ENCODE assay signal across 13 mouse cellular contexts in genomic region chr14:75892118-75892517, GRCm38 (mm10). TPM values are rescaled to one million over a fixed set of nuclear protein-coding genes. Genes with fewer than 3 reads are reported as not detected.
A peak's percentile ranks its signal among the peaks of the same experiment; 100 is the strongest.
DNase-seq lines count a peak whose midpoint lies in the region; ATAC-seq lines count a peak whose summit lies in the region.
"Had no signal": no experiment of that assay in that cellular context is flagged by ENCODE, and none has a peak within 500 bp of the region (broad histone marks: within the 10 kb centered on the region; RNA-seq: fewer than 3 reads in every experiment).

No protein-coding gene starts in this region.

- H3K36me3 ChIP-seq in neural tube, embryonic 15.5 days: 0 out of 2 replicates have a peak, but pooled peaks cover 4% of the 10 kb centered on the region
- H3K36me3 ChIP-seq: midbrain, embryonic 15.5 days had no signal

- no peak overlapping the region for H3K4me3 ChIP-seq in neural tube, embryonic 15.5 days (replicated peaks)
- H3K4me3 ChIP-seq: heart, adult 2 months; limb, embryonic 13.5 days; lung, embryonic 15.5 days; midbrain, embryonic 15.5 days had no signal

- no peak overlapping the region for H3K9ac ChIP-seq in neural tube, embryonic 15.5 days (replicated peaks)
- H3K9ac ChIP-seq: limb, embryonic 13.5 days; lung, embryonic 15.5 days; midbrain, embryonic 15.5 days had no signal

- no peak for ATAC-seq in neural tube, embryonic 15.5 days (ENCODE audit: low FRiP score)
- ATAC-seq: midbrain, embryonic 15.5 days had no signal

- H3K27me3 ChIP-seq in neural tube, embryonic 15.5 days (replicated peaks): no peaks in the 10 kb centered on the region
- H3K27me3 ChIP-seq: limb, embryonic 13.5 days; lung, embryonic 15.5 days; midbrain, embryonic 15.5 days had no signal

- H3K4me1 ChIP-seq in neural tube, embryonic 15.5 days: no peaks in the 10 kb centered on the region
- H3K4me1 ChIP-seq: limb, embryonic 13.5 days; lung, embryonic 15.5 days; midbrain, embryonic 15.5 days had no signal

- 88% methylated on average over 9 of the region's 9 CpGs for WGBS in neural tube, embryonic 15.5 days

- intact Hi-C loops in left cerebral cortex, postnatal 10 days (cut with DNase I): no loop called here

- DNase-seq in urinary bladder, postnatal 14 days (ENCODE audit: low spot score): peak; percentile 18
- DNase-seq in urinary bladder, adult 2 months (ENCODE audit: low spot score): no peak
- peak; percentile 83 for DNase-seq in layer of hippocampus, adult 11-12 months (ENCODE audit: low spot score)
- peak; percentile 41 to 81 for DNase-seq in left cerebral cortex, postnatal 10 days (ENCODE audit: extremely low spot score in 1 of 2, low spot score in 2 of 2)
- DNase-seq in embryo, embryonic 10.5 days (ENCODE audit: low spot score): no peak
- DNase-seq in thymus, postnatal 36 days: no peak
- DNase-seq: cerebellum, postnatal 10 days; heart, adult 2 months; heart, postnatal 4 days had no signal

- H3K27ac ChIP-seq in neural tube, embryonic 15.5 days (replicated peaks): no peak overlapping the region
- H3K27ac ChIP-seq: heart, adult 2 months; limb, embryonic 13.5 days; lung, embryonic 15.5 days had no signal

- H3K4me2 ChIP-seq in neural tube, embryonic 15.5 days: no peak overlapping the region
- H3K4me2 ChIP-seq: limb, embryonic 13.5 days; lung, embryonic 15.5 days; midbrain, embryonic 15.5 days had no signal

- no peaks in the 10 kb centered on the region for H3K9me3 ChIP-seq in neural tube, embryonic 15.5 days (replicated peaks)
- H3K9me3 ChIP-seq: limb, embryonic 13.5 days; lung, embryonic 15.5 days; midbrain, embryonic 15.5 days had no signal

RNA-seq across cellular contexts. Expression of gene Tpt1, which starts 47.2 kb away (rescaled TPM):
- polyA plus RNA-seq in urinary bladder, adult 2 months (2012; rRNA removed): 2,550 and 3,005 TPM in 2 replicates
- total RNA-seq in left cerebral cortex, postnatal 10 days (2021): 1,000 to 10,000 TPM; 1,219 to 1,311 TPM
- polyA plus RNA-seq in neural tube, embryonic 15.5 days (2015; fragmentation: Nextera tagmentation; extraction: Ambion mirVana): 719 and 774 TPM in 2 replicates

Comparison
In these comparisons a context has a peak if more than half of its experiments do, and no peak if none do; other contexts are left out.
1. DNase-seq: peak in urinary bladder, postnatal 14 days (single experiment), layer of hippocampus, adult 11-12 months (single experiment) and left cerebral cortex, postnatal 10 days (2 of 2); none in urinary bladder, adult 2 months (single experiment), embryo, embryonic 10.5 days (single experiment) and thymus, postnatal 36 days (0 of 2).